Mouse (Mus musculus): Measurements from ENCODE around the gene Nrtn. TPM values are rescaled to one million over a fixed set of nuclear protein-coding genes. Genes with fewer than 3 reads are reported as not detected.

Gene Nrtn
- 1 to 10 TPM; 3.2 to 3.9 TPM for total RNA-seq (2021)
- polyA plus RNA-seq (2012; rRNA removed) = 53.9 and 64.0 TPM in 2 replicates
- long read RNA-seq, transcript Nrtn-201 (3 exons, 1,023 nt) = major isoform, 9 of 9 reads
- long read RNA-seq, partial matches to known transcripts = 0 of 9 reads
- long read RNA-seq, other reads (novel, unspliced or antisense) = 0 of 9 reads

DNA sequence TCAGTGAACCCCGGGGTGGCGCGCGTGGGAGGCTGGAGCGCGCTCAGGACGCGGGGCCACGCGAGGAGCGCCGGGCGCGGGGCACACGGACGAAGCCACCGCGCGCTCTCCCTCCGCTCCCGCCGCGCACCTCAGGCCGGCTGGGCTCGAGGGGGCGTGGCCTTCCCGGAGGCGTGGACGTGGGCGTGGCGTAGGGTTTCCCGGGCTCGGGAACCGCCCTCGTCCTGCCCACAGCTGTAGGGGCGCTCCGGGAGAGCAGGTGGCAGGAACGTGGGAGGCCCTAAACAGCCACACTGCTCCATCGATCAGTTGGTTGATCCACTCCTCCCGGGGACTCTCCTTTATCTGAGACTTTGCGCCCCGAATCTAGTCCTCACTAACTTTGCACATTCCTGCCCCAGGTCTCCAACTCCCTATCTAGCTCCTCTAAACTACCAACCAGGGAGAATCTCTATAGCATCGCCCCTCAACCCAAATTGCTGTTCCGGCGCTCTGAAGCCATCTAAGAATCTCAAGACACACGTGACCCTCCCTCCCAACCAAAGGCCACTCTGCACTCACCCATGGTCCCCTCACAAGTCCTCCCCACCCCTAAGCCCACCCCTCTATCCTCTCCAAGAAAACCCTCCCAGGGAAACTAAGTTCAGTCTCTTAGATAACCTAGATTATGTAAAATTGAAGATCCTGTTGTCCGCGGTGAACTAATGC is at the start of gene Nrtn:
Nrtn (minus strand) TSS at position 115 of the 708 bp plus-strand sequence.
- peak; percentile 96 for DNase-seq

DNA sequence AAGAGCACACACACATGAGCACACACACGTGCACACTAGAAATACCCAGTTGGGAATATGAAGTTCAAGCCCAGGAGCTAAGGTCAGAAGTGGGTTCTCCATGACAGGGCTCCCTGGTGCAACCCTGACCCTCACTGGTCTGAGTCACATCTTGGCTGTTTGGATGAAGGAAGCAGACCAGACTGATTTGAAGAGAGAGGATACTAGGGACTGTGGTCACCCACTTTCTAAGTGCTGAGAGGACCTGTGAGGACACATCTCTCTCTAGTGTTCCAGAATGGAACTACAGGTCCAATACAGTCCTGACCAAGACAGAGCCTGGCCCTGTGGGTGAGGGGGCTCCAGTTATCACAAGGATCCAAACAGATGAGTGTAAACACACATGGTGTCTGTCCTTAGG is 48.5 kb upstream of the Nrtn start:
- DNase-seq = peak; percentile 70

DNA sequence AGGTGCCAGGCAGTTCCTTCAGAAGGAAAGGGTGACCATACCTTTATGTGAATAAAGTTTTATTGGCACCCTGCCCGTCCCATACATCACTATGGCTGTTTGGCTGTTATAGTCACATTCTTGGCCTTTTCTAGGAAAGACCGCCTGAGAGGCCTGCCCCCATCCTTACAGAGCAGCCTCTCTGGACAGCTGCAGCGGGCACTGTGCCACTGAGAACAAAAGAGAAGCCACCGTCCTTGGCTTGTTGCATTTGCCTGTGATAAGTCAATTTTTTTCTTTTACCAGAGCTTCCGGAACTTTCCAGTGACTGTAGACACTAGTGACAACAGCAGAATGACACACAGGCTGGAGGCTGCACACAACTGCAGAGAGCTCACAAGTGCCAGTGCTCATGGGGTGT is 47.6 kb upstream of the Nrtn start:
- DNase-seq = peak; percentile 81

DNA sequence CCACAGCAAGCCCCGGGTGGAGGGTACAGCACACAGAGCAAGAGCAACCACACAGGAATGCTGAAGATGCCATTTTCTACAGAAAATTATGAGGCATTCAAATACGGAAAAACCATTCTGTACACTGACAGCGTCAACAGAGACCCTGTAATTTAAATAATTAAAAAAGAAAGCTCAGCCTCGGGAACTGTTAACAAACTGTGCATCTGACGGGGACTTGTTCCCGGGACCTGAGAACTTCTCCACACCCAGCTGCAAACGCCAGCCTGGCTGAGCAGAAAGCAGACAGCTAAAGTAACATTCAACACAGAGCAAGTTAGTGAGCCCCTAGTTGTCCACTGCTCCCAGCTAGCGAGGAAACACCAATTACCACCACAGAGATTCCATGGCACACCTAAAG is 44.7 kb upstream of the Nrtn start:
- no peak for DNase-seq

DNA sequence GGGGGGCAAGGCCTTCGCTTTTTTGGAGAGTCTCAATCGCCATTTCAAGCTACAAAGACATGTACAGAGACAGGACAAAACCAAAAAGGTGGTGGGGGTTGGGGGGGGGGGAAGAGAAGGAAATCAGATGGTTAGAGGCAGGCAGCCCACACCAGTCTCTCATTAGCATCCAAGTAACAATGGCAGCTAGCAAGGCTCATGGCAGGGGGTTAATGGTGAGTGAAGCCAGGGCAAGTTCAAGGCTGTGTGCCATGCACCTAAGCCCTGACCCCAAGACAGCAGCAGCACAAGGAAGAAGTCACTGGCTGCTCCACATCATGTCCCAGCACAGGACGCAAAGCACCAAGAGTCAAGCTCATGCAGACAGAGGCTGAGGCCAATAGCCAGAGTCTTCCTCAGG is 41.9 kb upstream of the Nrtn start:
- no peak for DNase-seq

DNA sequence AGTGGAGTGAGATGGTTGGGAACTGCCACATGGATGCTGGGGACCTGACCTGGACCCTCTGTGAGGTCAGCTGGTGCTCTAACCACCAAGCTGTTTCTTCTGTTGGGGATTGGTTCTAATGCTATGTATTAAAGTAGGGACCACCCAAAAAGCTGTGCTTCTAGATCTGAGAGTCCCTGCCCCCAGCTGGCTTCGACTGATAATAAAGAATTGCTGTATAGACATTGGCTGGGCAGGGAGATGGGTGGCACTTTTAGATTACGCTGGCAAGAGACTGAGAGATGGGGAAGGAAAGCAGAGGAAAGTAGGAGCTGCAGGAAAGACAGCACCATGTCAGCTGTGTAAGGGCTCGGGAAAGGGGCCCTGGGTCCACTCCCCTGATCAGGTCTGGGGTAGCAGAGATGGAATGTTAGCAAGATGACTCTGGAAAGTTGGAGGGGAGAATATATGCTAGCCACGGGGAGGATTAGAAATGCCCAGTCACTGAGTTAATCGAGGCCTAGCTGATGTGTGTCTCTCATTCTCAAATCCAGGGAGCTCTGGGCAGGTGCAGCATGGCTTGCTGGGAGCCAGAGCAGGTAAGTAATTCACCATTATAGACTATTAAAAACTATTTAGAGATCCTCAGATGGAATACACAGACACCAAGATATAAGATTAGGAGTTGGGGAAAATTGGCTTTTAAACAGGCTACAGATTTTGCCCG is 36.4 kb upstream of the Nrtn start:
- no peak for DNase-seq

DNA sequence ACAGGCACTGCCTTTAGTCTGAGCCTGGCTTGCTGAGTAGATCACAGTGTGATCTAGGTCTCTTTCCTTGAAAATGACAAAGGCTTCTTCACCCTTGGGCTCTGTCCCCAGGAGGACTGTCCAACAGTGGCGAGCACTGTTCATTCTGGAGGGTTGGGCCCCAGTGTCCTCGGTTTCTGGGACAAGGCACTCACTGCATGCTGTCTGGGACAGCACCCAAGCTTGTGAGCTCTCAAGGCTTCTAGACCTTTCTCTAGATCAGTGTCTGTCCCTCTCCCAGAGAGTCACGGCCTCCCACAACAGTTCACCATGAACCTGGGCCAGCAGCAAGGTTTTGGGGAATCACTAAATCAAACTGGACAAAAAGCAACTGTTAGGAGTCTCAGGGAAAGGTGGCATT is 35.3 kb upstream of the Nrtn start:
- DNase-seq = peak; percentile 48

DNA sequence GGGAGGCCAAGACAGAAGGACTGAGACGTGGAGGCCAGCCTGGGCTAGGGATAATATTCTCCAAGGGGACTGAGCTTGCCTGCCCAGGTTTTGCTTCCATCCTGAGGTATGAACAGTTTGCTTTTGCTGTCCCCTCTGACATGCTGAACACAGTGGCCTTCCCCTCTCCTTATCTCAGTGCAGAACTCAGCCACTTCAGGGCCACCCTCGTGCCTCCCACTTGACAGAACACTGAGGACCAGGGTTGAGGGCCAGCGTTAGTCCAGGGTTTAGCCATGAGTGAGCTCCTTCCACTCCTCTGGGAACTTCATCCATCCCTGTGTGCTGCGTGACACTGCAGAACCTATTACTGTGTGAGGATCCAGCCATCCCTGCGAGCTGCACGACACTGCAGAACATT is 32.0 kb upstream of the Nrtn start:
- DNase-seq = no peak

DNA sequence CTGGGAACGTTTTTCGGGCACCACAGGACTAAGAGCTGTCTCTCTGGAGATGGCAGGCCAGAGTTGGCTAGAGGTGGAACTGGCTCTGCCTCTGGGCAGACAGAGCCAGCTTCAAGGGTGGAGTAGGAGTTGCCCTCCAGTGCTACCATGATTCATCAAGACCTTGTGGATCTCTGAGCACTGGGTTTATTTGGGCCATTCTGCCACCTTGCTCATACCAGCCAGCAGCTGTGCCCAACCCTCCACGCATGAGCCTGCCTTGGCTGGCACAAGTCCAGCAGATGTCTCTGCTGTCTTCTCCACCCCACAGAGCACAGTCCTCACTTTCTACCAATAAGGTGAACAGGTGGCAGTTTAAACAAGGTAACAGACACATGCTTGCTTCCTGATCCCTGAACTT is 31.6 kb upstream of the Nrtn start:
- DNase-seq = peak; percentile 82

DNA sequence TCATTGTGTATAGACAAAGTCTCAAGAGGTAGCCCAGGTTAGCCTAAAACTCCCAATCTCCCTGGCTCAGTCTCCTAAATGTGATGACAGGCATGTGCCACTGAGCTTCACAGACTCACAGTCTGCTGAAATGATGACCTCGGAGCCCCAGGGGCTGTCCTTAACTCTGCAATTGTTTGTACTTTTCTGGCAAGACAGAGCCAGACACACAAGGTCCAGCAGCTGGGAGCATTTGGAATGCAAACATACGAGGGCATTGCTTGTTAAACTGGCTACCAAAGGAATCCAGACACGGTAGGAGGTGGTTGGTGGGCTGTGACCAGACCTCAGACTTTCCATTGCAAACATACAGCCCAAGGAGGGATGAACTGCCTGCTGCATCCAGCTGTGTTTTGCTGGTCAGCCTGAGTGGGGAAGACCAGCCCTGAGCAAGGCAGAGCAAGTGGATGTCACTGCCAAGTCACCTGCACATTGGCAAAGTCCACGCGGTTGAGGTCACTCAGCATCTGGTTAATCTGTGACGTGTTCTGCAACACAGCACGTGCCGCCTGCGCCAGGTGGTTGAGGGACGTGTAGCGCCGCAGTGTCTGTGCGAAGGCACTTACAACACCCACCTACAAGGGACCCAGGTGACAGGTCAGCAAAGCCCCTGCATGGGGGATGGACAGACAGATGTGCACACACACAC is 23.1 kb upstream of the Nrtn start:
- no peak for DNase-seq

DNA sequence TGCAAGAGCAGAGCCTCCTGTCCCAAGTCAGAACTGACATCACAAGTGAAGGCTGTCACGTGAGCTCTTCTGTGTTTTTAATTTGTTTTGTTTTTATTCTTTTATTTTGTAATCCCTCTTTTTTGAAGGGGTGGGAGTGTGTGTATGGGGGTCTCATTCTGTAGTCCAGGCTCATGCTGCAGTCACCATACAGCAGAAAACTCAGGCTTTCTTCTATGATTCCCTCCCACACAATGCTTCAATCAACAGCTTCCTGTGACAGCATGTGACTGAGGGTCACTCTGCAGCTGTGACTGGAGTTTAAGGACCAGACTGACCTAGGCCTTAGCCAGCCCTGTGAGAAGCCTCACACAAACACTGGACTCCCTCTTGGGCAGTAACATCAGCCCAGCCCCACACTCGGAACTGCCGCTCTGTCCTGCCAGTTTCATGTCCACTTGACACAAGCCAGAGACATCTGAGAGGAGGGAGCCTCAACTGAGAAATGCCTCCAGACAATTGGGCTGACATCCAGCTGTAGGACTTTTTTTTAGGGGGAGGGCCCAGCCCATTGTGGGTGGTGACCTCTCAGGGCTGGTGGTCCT is 21.5 kb upstream of the Nrtn start:
- no peak for DNase-seq

DNA sequence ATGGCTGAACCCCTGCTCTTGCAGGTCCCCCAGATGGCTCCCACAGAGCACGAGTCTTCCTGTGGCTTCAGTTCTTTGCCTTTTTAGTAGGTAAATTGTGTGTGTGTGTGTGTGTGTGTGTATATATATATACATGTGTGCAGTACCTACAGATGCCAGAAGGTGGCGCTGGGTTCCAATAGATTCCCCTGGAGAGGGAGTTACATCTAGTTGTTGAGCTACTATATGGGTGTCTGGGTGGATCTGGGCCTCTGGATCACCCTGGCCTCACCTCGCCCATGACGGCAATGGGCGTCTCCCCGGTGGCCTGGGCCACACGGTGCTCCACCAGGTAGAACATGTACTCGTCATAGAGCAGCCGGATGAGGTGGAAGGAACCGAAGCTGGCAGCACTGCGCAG is 20.2 kb upstream of the Nrtn start:
- no peak for DNase-seq

DNA sequence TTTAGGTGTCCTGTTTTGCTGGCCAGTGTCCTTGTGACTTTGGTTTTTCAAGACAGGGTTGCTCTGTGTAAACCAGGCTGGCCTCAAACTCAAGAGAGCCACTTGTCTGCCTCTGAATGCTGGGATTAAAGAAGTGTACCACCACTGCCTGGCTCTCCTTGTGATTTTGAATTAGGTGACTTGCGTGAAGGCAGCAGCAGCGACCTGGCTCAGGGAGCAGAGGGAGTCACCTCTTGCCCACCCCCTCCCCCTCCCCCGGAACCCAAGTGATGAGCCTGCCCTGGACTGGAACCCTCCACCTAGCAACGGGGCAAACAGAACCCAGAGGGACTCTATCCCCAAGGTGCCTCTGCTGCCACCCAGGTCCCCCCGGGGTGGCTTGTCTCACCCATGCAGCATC is 12.6 kb upstream of the Nrtn start, which contains the start of gene Prr22:
Prr22 (plus strand) TSS at position 301 of the 400 bp plus-strand sequence.
- no peak for DNase-seq

DNA sequence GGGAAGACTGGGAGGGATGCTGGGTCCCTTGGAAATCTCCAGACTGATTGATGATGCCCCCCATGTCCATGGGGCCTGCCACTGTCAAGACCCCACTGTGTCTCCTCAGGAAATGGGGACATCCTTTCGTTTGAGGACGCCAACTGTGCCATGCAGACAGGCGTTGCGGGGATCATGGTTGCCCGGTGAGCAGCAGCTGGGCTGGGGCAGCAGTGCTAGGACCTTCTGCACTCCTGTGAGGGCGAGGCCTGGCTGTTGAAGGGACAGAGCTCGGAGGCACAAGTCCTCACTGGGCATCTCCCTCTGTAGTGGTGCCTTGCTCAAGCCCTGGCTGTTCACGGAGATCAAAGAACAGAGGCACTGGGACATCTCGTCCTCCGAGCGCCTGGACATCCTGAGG is 11.6 kb upstream of the Nrtn start:
- no peak for DNase-seq

DNA sequence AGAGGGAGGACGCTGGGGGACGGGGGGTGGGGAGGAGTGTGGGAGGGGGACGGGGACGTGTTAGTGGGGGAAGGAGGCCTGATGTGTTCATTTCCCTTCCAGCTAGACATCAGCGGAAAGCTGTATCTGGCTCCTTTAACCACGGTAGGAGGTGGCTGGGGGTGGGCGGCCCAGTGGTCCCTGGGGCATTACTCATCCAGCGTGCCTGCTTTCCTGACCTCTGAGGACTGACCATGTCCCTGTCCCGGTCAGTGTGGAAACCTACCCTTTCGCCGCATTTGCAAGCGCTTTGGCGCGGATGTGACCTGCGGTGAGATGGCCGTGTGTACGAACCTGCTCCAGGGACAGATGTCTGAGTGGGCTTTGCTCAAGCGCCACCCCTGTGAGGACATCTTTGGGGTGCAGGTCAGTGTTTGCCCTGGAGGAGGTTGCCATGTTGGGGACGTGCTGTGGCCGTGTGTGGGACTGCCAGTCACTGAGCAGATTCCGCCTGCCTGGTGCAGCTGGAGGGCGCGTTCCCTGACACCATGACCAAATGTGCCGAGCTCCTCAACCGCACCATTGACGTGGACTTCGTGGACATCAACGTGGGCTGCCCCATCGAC is 10.3 kb upstream of the Nrtn start:
- no peak for DNase-seq

DNA sequence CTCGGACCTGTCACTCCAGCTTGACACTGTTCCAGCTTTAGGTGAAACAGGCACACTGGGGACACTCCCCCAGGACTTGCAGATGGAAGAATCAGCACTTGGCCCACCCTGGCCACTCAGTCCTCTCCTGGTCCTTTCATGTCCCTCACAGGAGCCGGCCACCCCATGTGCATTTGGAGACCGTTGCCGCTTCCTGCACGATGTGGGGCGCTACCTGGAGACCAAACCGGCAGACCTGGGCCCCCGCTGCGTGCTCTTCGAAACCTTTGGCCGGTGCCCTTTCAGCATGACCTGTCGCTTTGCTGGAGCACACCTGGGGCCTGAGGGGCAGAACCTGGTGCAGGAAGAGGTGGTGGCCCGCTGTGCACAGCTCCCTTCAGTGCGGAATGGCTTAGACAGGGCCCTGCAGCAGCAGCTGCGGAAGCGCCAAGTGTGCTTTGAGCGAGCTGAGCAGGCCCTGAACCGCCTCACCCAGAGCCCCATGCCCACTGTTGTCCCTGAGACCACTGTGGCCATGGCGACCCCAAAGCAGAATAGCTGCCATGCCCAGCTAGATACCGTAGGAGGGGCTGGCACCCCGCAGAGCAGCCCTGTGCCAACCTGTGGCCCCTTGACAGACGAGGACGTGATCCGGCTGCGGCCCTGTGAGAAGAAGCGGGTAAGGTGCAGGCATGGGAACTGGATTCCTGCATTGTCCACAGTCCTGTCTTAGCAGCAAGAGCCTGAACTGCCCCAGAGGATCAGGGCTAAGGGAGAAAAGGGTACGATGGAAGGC is 9.5 kb upstream of the Nrtn start:
- DNase-seq = no peak

DNA sequence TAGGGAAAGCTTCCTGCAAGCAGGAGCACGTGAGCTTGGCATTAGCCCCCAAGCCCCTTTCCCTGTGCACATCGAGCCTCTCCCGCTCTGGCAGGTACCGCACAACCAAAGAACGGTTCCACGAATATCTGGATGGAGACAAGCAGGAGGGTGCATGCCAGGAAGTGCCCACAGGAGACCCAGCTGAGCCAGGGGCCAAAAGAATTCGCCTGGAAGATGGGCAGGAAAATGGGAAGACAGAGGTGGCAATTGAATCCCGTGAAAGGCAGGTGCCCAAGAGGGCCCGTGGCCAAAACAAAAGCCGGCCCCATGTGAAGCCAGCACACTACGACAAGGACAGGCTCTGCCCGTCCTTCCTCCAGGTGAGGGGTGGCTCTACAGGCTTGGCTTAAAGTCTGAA is 8.1 kb upstream of the Nrtn start:
- no peak for DNase-seq

DNA sequence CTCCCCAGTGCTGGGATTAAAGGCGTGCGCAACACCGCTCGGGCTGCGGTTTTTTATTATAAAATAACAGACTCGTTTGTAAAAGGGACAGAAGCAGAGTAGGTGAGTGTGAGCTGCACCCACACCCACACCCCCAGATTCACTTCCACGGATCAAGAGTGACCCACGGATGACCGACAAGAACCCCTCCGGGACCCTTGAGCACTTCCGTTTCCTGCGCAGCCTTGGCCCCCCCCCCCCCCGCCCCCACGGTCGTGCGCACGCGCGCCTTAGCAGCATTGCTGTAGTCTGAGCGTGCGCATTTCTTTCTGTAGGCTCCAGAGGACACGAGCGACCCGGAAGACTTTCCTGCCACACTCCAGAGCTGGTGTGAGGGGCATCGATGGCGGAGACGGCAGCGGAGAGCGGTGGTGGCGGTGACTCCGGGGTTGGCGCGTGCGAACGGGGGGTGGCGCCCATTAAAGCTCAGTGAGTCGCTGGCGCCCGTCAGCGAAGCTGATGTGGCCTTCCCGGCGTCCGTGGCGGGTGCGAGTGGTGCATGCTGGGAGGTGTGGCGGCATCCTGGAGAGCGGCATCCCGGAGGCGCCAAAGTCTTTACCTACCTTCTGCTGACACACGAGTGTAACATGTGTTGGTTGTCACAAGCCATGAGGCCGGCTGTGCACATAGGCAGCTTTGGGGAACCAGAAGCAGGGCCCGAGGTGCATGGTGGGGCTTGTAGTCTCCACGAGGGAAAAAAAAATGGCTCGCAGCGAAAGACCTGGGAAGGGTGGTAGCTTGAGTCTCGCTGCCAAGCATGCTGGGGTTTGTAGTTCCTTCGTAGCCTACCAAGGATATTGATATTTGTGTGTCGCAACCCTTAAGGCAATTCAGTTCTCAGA is 7.4 kb upstream of the Nrtn start, which contains the start of gene Dus3l:
Dus3l (plus strand) TSS at position 284 of the 881 bp plus-strand sequence.
- peak; percentile 92 for DNase-seq

DNA sequence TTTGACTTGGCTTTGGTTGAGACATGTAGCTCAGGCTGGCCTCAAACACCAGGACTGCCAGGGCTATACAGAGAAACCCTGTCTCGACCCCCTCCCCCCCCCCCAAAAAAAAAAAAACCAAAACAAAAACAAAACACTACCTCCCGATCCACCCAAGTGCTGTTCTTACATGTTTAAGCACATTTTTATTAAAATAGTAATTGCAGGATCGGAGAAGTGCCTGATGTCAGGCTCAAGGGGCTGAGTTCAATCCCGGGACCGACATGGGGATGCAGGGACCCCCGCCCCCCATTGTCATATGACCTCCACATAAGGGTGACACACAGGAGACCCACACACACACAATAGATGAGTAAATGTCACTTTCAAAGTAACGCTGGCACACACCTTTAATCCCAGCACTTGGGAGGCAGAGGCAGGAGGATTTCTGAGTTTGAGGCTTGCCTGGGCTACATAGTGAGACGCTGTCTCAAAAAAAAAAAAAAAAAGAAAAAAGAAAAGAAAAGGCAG is 6.5 kb upstream of the Nrtn start:
- no peak for DNase-seq
